Mouse (Mus musculus): Measurements from ENCODE around the gene Spdya.
"Not testable (repeated sequence)": the region's sequence is repeated elsewhere in the genome, so short reads cannot be mapped to it uniquely, and the experiment has no call there.

Spdya gene

GRCm38 (mm10) chr17:71633350-71633749, 81.5 kb downstream of the Spdya start:
- DNase-seq (ENCODE audit: low spot score), result no peak

- DNase-seq (ENCODE audit: low spot score), result no peak
Measured at GRCm38 (mm10) chr17:71636786-71637185, 84.9 kb downstream of the Spdya start.

DNA sequence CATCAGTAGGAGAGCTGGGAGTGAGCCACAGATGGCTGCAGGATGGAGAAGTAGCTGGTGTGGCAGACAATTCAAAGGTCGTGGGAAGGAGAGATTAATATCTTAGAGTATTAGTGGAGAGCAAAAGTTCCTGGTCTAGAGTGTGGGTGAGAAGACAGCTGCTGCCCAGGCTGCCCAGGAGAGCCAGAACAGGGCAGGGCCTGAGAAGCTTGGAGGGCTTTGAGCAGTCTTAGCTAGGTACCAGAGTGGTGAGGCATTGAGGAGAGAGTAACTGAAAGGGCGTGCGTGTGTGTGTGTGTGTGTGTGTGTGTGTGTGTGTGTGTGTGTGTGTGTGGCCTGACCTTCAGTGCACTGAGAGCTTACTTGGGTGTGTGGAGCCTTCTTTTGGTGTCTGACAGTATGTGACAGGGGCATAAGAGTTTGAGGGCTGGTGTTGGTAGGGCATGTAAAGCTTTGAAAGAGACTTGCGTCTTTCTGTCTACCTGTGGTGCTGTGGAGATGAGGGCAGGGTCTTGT, 85.9 kb downstream of the Spdya start:
- DNase-seq (ENCODE audit: low spot score), result no peak

GRCm38 (mm10) chr17:71639056-71639455, 87.2 kb downstream of the Spdya start:
- not testable (repeated sequence) for DNase-seq (ENCODE audit: low spot score)
